Mouse (Mus musculus) lung, embryonic 14.5 days (tissue): ENCODE data around the gene Rgcc. TPM values are rescaled to one million over a fixed set of nuclear protein-coding genes. Genes with fewer than 3 reads are reported as not detected.
A peak's percentile ranks its signal among the peaks of the same experiment; 100 is the strongest.

Experiments
- ATAC-seq: fragments of 200-750 bp; cut with Nextera tagmentation; 2 replicates; pipeline ENCODE4 v1.8.0; 2017; ENCODE audit warnings: mild to moderate bottlenecking, moderate TSS enrichment, moderate library complexity; ENCODE audit not compliant: insufficient read depth
- DNase-seq: peaks from one replicate; pipeline ENCODE4 v3.0.0-alpha.2; 2015
- H3K27ac ChIP-seq: fragments of 300-500 bp; sonication (generic); 2 replicates; pipeline ENCODE4 v1.5.1; 2014; ENCODE audit warnings: low read depth, mild to moderate bottlenecking, moderate library complexity
- H3K27me3 ChIP-seq: fragments of 300-500 bp; sonication (generic); 2 replicates; pipeline ENCODE4 v1.6.1; 2014; ENCODE audit warnings: low read length, control low read depth; ENCODE audit not compliant: insufficient read depth
- H3K36me3 ChIP-seq: fragments of 300-500 bp; sonication (generic); 2 replicates; pipeline ENCODE4 v1.6.1; 2014; ENCODE audit warnings: control low read depth; ENCODE audit not compliant: insufficient read depth
- H3K4me1 ChIP-seq: fragments of 300-500 bp; sonication (generic); 2 replicates; pipeline ENCODE4 v1.6.1; 2014; ENCODE audit warnings: antibody characterized with exemption, control low read depth; ENCODE audit not compliant: insufficient read depth
- H3K4me2 ChIP-seq: fragments of 300-500 bp; sonication (generic); 2 replicates; pipeline ENCODE4 v1.6.1; 2014; ENCODE audit warnings: mild to moderate bottlenecking
- H3K4me3 ChIP-seq: fragments of 300-500 bp; sonication (generic); 2 replicates; pipeline ENCODE4 v1.5.1; 2014; ENCODE audit warnings: low read depth, low read length
- H3K9ac ChIP-seq: fragments of 300-500 bp; sonication (generic); 2 replicates; pipeline ENCODE4 v1.6.1; 2014
- H3K9me3 ChIP-seq: fragments of 300-500 bp; sonication (generic); 2 replicates; pipeline ENCODE4 v1.6.1; 2016; ENCODE audit warnings: low read depth, low read length, control low read depth
- CTCF ChIP-seq: IDR thresholded peaks from 2 replicates; pipeline ENCODE4 v1.5.1; 2016; ENCODE audit warnings: antibody characterized with exemption, low read depth
- WGBS: fragments of 180-500 bp; shearing (Covaris S2); extraction: QIAGEN DNeasy Blood & Tissue Kit; methylation state at CpG from one replicate; pipeline ENCODE4 v1.1.7; 2014; 5-methylcytosine and 5-hydroxymethylcytosine counted together
- polyA plus RNA-seq: library from polyadenylated mRNA; unstranded; fragments of >200 nt; fragmentation: Nextera tagmentation; extraction: Ambion mirVana; gene quantifications from 2 replicates; pipeline ENCODE4 v1.2.1, GENCODE M21; 2014

The Rgcc gene
- polyA plus RNA-seq, 1 experiment from 2014 or later: 137 TPM

GRCm38 (mm10) chr14:79288280-79288679, 13.2 kb downstream of the Rgcc start:
- ATAC-seq: no peak
- H3K9me3 ChIP-seq: no peaks in the 10 kb centered on the region
- WGBS: 65% methylated on average over 3 of the region's 3 CpGs
- peaks cover 3% of the 10 kb centered on the region; the same call in 1 of the 2 replicates for H3K4me1 ChIP-seq
- H3K36me3 ChIP-seq: no peaks in the 10 kb centered on the region
- H3K27me3 ChIP-seq: no peaks in the 10 kb centered on the region
- DNase-seq: no peak
- H3K4me2 ChIP-seq: no peak overlapping the region
- no peak overlapping the region for H3K4me3 ChIP-seq
- no peak overlapping the region for H3K9ac ChIP-seq
- peak; percentile 54 for TF ChIP-seq CTCF
- H3K27ac ChIP-seq: no peak overlapping the region

- Histone ChIP-seq H3K27me3 (no peaks in the 10 kb centered on the region), H3K4me2 (no peak overlapping the region), H3K36me3 (no peaks in the 10 kb centered on the region), H3K4me3 (no peak overlapping the region), H3K27ac (no peak overlapping the region), H3K4me1 (no peaks in the 10 kb centered on the region; the same call in 1 of the 2 replicates), H3K9me3 (no peaks in the 10 kb centered on the region), H3K9ac (no peak overlapping the region)
- ATAC-seq (no peak), DNase-seq (no peak)
- no peak for TF ChIP-seq CTCF
- 76% methylated on average over 7 of the region's 7 CpGs for WGBS
Observed at GRCm38 (mm10) chr14:79287251-79287863, 14.1 kb downstream of the Rgcc start.

- 95% methylated on average over 5 of the region's 5 CpGs for WGBS
- no peak for ATAC-seq
- no peak overlapping the region for H3K9ac ChIP-seq
Observed at GRCm38 (mm10) chr14:79285549-79285948, 15.9 kb downstream of the Rgcc start.

GRCm38 (mm10) chr14:79284616-79285015, 16.8 kb downstream of the Rgcc start:
- DNase-seq (no peak), ATAC-seq (no peak)
- WGBS: 83% methylated on average over 4 of the region's 4 CpGs
- Histone ChIP-seq H3K27me3 (no peaks in the 10 kb centered on the region), H3K4me2 (no peak overlapping the region), H3K9me3 (no peaks in the 10 kb centered on the region), H3K4me1 (no peaks in the 10 kb centered on the region), H3K4me3 (no peak overlapping the region), H3K27ac (no peak overlapping the region), H3K9ac (no peak overlapping the region), H3K36me3 (no peaks in the 10 kb centered on the region)
- TF ChIP-seq CTCF: no peak

More at GRCm38 (mm10) chr14:79285549-79285948, 15.9 kb downstream of the Rgcc start:
- Histone ChIP-seq H3K9me3 (no peaks in the 10 kb centered on the region), H3K4me2 (no peak overlapping the region), H3K4me3 (no peak overlapping the region), H3K4me1 (no peaks in the 10 kb centered on the region), H3K27me3 (no peaks in the 10 kb centered on the region), H3K36me3 (no peaks in the 10 kb centered on the region), H3K27ac (no peak overlapping the region)
- no peak for TF ChIP-seq CTCF
- DNase-seq: no peak

GRCm38 (mm10) chr14:79283952-79284351, 17.5 kb downstream of the Rgcc start:
- no peaks in the 10 kb centered on the region for H3K9me3 ChIP-seq
- TF ChIP-seq CTCF: no peak
- ATAC-seq: no peak
- H3K4me1 ChIP-seq: no peaks in the 10 kb centered on the region
- no peak overlapping the region for H3K4me2 ChIP-seq
- H3K9ac ChIP-seq: no peak overlapping the region
- H3K27ac ChIP-seq: no peak overlapping the region
- no peak overlapping the region for H3K4me3 ChIP-seq
- no peaks in the 10 kb centered on the region for H3K36me3 ChIP-seq
- no peaks in the 10 kb centered on the region for H3K27me3 ChIP-seq
- no peak for DNase-seq
- WGBS: 93% methylated on average over 7 of the region's 7 CpGs

- ATAC-seq (no peak), DNase-seq (no peak)
- TF ChIP-seq CTCF: no peak
- Histone ChIP-seq H3K36me3 (no peaks in the 10 kb centered on the region), H3K4me1 (peaks cover 6% of the 10 kb centered on the region; the same call in 1 of the 2 replicates), H3K27ac (no peak overlapping the region), H3K9ac (no peak overlapping the region), H3K9me3 (no peaks in the 10 kb centered on the region), H3K27me3 (no peaks in the 10 kb centered on the region), H3K4me2 (no peak overlapping the region), H3K4me3 (no peak overlapping the region)
- WGBS: 63% methylated on average over 9 of the region's 9 CpGs
Observed at GRCm38 (mm10) chr14:79281894-79282553, 19.4 kb downstream of the Rgcc start.

GRCm38 (mm10) chr14:79280456-79280855, 21.0 kb downstream of the Rgcc start:
- no peaks in the 10 kb centered on the region for H3K9me3 ChIP-seq
- WGBS: 81% methylated on average over 9 of the region's 9 CpGs
- H3K27ac ChIP-seq: no peak overlapping the region
- no peak overlapping the region for H3K9ac ChIP-seq
- DNase-seq: no peak
- no peaks in the 10 kb centered on the region for H3K27me3 ChIP-seq
- no peak overlapping the region for H3K4me3 ChIP-seq
- ATAC-seq: no peak
- no peak for TF ChIP-seq CTCF
- H3K4me2 ChIP-seq: no peak overlapping the region
- no peaks in the 10 kb centered on the region for H3K36me3 ChIP-seq
- peaks cover 6% of the 10 kb centered on the region; the same call in 1 of the 2 replicates for H3K4me1 ChIP-seq
